Mouse (Mus musculus) thymus, adult 18-20 months (tissue): ENCODE data around the gene Nat9.
A peak's percentile ranks its signal among the peaks of the same experiment; 100 is the strongest.

Source experiments
- DNase-seq, 2 experiments: peaks; one replicate each; pipeline ENCODE4 v3.0.0; 2022; ENCODE audit warnings: mixed read lengths in 2 of 2

Gene Nat9

GRCm38 (mm10) chr11:115212116-115212515, 24.5 kb upstream of the Nat9 start:
- no peak for DNase-seq

- DNase-seq = no peak
Measured at GRCm38 (mm10) chr11:115209958-115210357, 22.3 kb upstream of the Nat9 start.

GRCm38 (mm10) chr11:115208776-115209732, 21.4 kb upstream of the Nat9 start:
- no peak for DNase-seq

- no peak for DNase-seq
Measured at GRCm38 (mm10) chr11:115208126-115208525, 20.5 kb upstream of the Nat9 start.

GRCm38 (mm10) chr11:115202756-115203155, 15.1 kb upstream of the Nat9 start:
- DNase-seq = no peak

- peak; percentile 55 to 63 for DNase-seq
Measured at GRCm38 (mm10) chr11:115202316-115202715, 14.7 kb upstream of the Nat9 start.

- no peak for DNase-seq
Measured at GRCm38 (mm10) chr11:115200520-115200919, 12.9 kb upstream of the Nat9 start.

- no peak for DNase-seq
Measured at GRCm38 (mm10) chr11:115198932-115199384, 11.3 kb upstream of the Nat9 start.

GRCm38 (mm10) chr11:115197558-115197957, 9.9 kb upstream of the Nat9 start:
- no peak for DNase-seq

GRCm38 (mm10) chr11:115195933-115196332, 8.3 kb upstream of the Nat9 start:
- DNase-seq = no peak

GRCm38 (mm10) chr11:115194693-115195092, 7.0 kb upstream of the Nat9 start:
- no peak for DNase-seq

- DNase-seq = no peak
Measured at GRCm38 (mm10) chr11:115192180-115192579, 4.5 kb upstream of the Nat9 start.

GRCm38 (mm10) chr11:115189304-115189703, 1.6 kb upstream of the Nat9 start:
- DNase-seq = no peak

GRCm38 (mm10) chr11:115188539-115189231, 1.0 kb upstream of the Nat9 start:
- no peak for DNase-seq

- peak; percentile 99 to 100 for DNase-seq
Measured at GRCm38 (mm10) chr11:115187224-115187639, 427 bp downstream of the Nat9 start, which contains the start of gene Tmem104. Gene Tmem104 (plus strand): TSS chr11:115187487.

GRCm38 (mm10) chr11:115184973-115185372, 2.7 kb downstream of the Nat9 start:
- DNase-seq = no peak

GRCm38 (mm10) chr11:115181913-115182638, 5.6 kb downstream of the Nat9 start:
- DNase-seq = peak; percentile 74 to 78

- DNase-seq = peak in 1 of 2 experiments; percentile 12
Measured at GRCm38 (mm10) chr11:115179881-115180280, 7.8 kb downstream of the Nat9 start.

- DNase-seq = no peak
Measured at GRCm38 (mm10) chr11:115179191-115179590, 8.5 kb downstream of the Nat9 start.

GRCm38 (mm10) chr11:115178766-115179165, 8.9 kb downstream of the Nat9 start:
- no peak for DNase-seq

- DNase-seq = no peak
Measured at GRCm38 (mm10) chr11:115177559-115178195, 10.0 kb downstream of the Nat9 start.
